Mouse (Mus musculus): ENCODE results near the gene 2510009E07Rik. TPM values are rescaled to one million over a fixed set of nuclear protein-coding genes. Genes with fewer than 3 reads are reported as not detected.

The 2510009E07Rik gene
- polyA plus RNA-seq, 1 experiment from 2014 or later: 43.5 TPM

GRCm38 (mm10) chr16:21620630-21621029, 73.8 kb downstream of the 2510009E07Rik start:
- H3K36me3 ChIP-seq (ENCODE audit: control insufficient read depth, insufficient read depth, low read length): no peaks in the 10 kb centered on the region
- H3K27ac ChIP-seq (ENCODE audit: low read depth, low read length): no peak overlapping the region
- no peak overlapping the region for H3K9ac ChIP-seq (ENCODE audit: low read length)
- H3K4me1 ChIP-seq (ENCODE audit: control insufficient read depth, insufficient read depth, low read length): no peaks in the 10 kb centered on the region
- 84% methylated on average over 2 of the region's 2 CpGs for WGBS
- H3K4me3 ChIP-seq (ENCODE audit: low read depth, low read length): no peak overlapping the region
- no peak for ATAC-seq (ENCODE audit: insufficient read depth, low FRiP score, low TSS enrichment)
- H3K4me2 ChIP-seq (ENCODE audit: low read depth): no peak overlapping the region
- no peak for DNase-seq (ENCODE audit: low spot score)
- no peaks in the 10 kb centered on the region for H3K9me3 ChIP-seq (ENCODE audit: control insufficient read depth, low read length)
- no peaks in the 10 kb centered on the region for H3K27me3 ChIP-seq (ENCODE audit: control insufficient read depth, insufficient read depth, low read length)

- 53% methylated on average over 7 of the region's 7 CpGs for WGBS
- no peak for DNase-seq (ENCODE audit: low spot score)
- ATAC-seq (ENCODE audit: insufficient read depth, low FRiP score, low TSS enrichment): no peak
These were observed 78.7 kb downstream of the 2510009E07Rik start for GRCm38 (mm10) chr16:21615802-21616201.

GRCm38 (mm10) chr16:21610473-21610872, 84.0 kb downstream of the 2510009E07Rik start:
- H3K4me2 ChIP-seq (ENCODE audit: low read depth): no peak overlapping the region
- 87% methylated on average over 4 of the region's 4 CpGs for WGBS

More at GRCm38 (mm10) chr16:21615802-21616201, 78.7 kb downstream of the 2510009E07Rik start:
- H3K4me3 ChIP-seq (ENCODE audit: low read depth, low read length): no peak overlapping the region
- no peak overlapping the region for H3K9ac ChIP-seq (ENCODE audit: low read length)
- no peaks in the 10 kb centered on the region for H3K4me1 ChIP-seq (ENCODE audit: control insufficient read depth, insufficient read depth, low read length)
- H3K9me3 ChIP-seq (ENCODE audit: control insufficient read depth, low read length): no peaks in the 10 kb centered on the region
- no peak overlapping the region for H3K4me2 ChIP-seq (ENCODE audit: low read depth)
- H3K36me3 ChIP-seq (ENCODE audit: control insufficient read depth, insufficient read depth, low read length): no peaks in the 10 kb centered on the region
- H3K27me3 ChIP-seq (ENCODE audit: control insufficient read depth, insufficient read depth, low read length): no peaks in the 10 kb centered on the region
- H3K27ac ChIP-seq (ENCODE audit: low read depth, low read length): no peak overlapping the region

GRCm38 (mm10) chr16:21608176-21608865, 86.1 kb downstream of the 2510009E07Rik start:
- no peak overlapping the region for H3K27ac ChIP-seq (ENCODE audit: low read depth, low read length)
- no peaks in the 10 kb centered on the region for H3K36me3 ChIP-seq (ENCODE audit: control insufficient read depth, insufficient read depth, low read length)
- DNase-seq (ENCODE audit: low spot score) (no peak), ATAC-seq (ENCODE audit: insufficient read depth, low FRiP score, low TSS enrichment) (no peak)
- no peaks in the 10 kb centered on the region for H3K9me3 ChIP-seq (ENCODE audit: control insufficient read depth, low read length)
- H3K9ac ChIP-seq (ENCODE audit: low read length): no peak overlapping the region
- H3K4me2 ChIP-seq (ENCODE audit: low read depth): no peak overlapping the region
- WGBS: 83% methylated on average over 10 of the region's 10 CpGs
- H3K4me1 ChIP-seq (ENCODE audit: control insufficient read depth, insufficient read depth, low read length): no peaks in the 10 kb centered on the region
- no peak overlapping the region for H3K4me3 ChIP-seq (ENCODE audit: low read depth, low read length)
- H3K27me3 ChIP-seq (ENCODE audit: control insufficient read depth, insufficient read depth, low read length): no peaks in the 10 kb centered on the region

More at GRCm38 (mm10) chr16:21610473-21610872, 84.0 kb downstream of the 2510009E07Rik start:
- Histone ChIP-seq H3K4me3 (ENCODE audit: low read depth, low read length) (no peak overlapping the region), H3K36me3 (ENCODE audit: control insufficient read depth, insufficient read depth, low read length) (no peaks in the 10 kb centered on the region), H3K27me3 (ENCODE audit: control insufficient read depth, insufficient read depth, low read length) (no peaks in the 10 kb centered on the region), H3K9me3 (ENCODE audit: control insufficient read depth, low read length) (no peaks in the 10 kb centered on the region), H3K4me1 (ENCODE audit: control insufficient read depth, insufficient read depth, low read length) (no peaks in the 10 kb centered on the region), H3K9ac (ENCODE audit: low read length) (no peak overlapping the region), H3K27ac (ENCODE audit: low read depth, low read length) (no peak overlapping the region)
- ATAC-seq (ENCODE audit: insufficient read depth, low FRiP score, low TSS enrichment) (no peak), DNase-seq (ENCODE audit: low spot score) (no peak)

GRCm38 (mm10) chr16:21607651-21608040, 86.8 kb downstream of the 2510009E07Rik start:
- Histone ChIP-seq H3K27ac (ENCODE audit: low read depth, low read length) (no peak overlapping the region), H3K4me1 (ENCODE audit: control insufficient read depth, insufficient read depth, low read length) (no peaks in the 10 kb centered on the region), H3K4me2 (ENCODE audit: low read depth) (no peak overlapping the region), H3K9ac (ENCODE audit: low read length) (no peak overlapping the region), H3K36me3 (ENCODE audit: control insufficient read depth, insufficient read depth, low read length) (no peaks in the 10 kb centered on the region), H3K4me3 (ENCODE audit: low read depth, low read length) (no peak overlapping the region), H3K27me3 (ENCODE audit: control insufficient read depth, insufficient read depth, low read length) (no peaks in the 10 kb centered on the region), H3K9me3 (ENCODE audit: control insufficient read depth, low read length) (no peaks in the 10 kb centered on the region)
- DNase-seq (ENCODE audit: low spot score): no peak
- no peak for ATAC-seq (ENCODE audit: insufficient read depth, low FRiP score, low TSS enrichment)
- 79% methylated on average over 5 of the region's 5 CpGs for WGBS

- DNase-seq (ENCODE audit: low spot score) (no peak), ATAC-seq (ENCODE audit: insufficient read depth, low FRiP score, low TSS enrichment) (no peak)
- no peak overlapping the region for H3K9ac ChIP-seq (ENCODE audit: low read length)
- no peaks in the 10 kb centered on the region for H3K4me1 ChIP-seq (ENCODE audit: control insufficient read depth, insufficient read depth, low read length)
- no peak overlapping the region for H3K27ac ChIP-seq (ENCODE audit: low read depth, low read length)
- no peaks in the 10 kb centered on the region for H3K9me3 ChIP-seq (ENCODE audit: control insufficient read depth, low read length)
- no peak overlapping the region for H3K4me3 ChIP-seq (ENCODE audit: low read depth, low read length)
- no peaks in the 10 kb centered on the region for H3K27me3 ChIP-seq (ENCODE audit: control insufficient read depth, insufficient read depth, low read length)
- 87% methylated on average over 8 of the region's 8 CpGs for WGBS
- no peaks in the 10 kb centered on the region for H3K36me3 ChIP-seq (ENCODE audit: control insufficient read depth, insufficient read depth, low read length)
- H3K4me2 ChIP-seq (ENCODE audit: low read depth): no peak overlapping the region
These were observed 87.3 kb downstream of the 2510009E07Rik start for GRCm38 (mm10) chr16:21607021-21607650.

GRCm38 (mm10) chr16:21606249-21607020, 88.0 kb downstream of the 2510009E07Rik start:
- H3K4me1 ChIP-seq (ENCODE audit: control insufficient read depth, insufficient read depth, low read length): no peaks in the 10 kb centered on the region
- no peak overlapping the region for H3K27ac ChIP-seq (ENCODE audit: low read depth, low read length)
- no peak for DNase-seq (ENCODE audit: low spot score)
- no peak overlapping the region for H3K4me3 ChIP-seq (ENCODE audit: low read depth, low read length)
- no peak overlapping the region for H3K4me2 ChIP-seq (ENCODE audit: low read depth)
- no peak overlapping the region for H3K9ac ChIP-seq (ENCODE audit: low read length)
- 91% methylated on average over 6 of the region's 6 CpGs for WGBS
- H3K36me3 ChIP-seq (ENCODE audit: control insufficient read depth, insufficient read depth, low read length): no peaks in the 10 kb centered on the region
- ATAC-seq (ENCODE audit: insufficient read depth, low FRiP score, low TSS enrichment): no peak
- no peaks in the 10 kb centered on the region for H3K27me3 ChIP-seq (ENCODE audit: control insufficient read depth, insufficient read depth, low read length)
- no peaks in the 10 kb centered on the region for H3K9me3 ChIP-seq (ENCODE audit: control insufficient read depth, low read length)

GRCm38 (mm10) chr16:21604354-21604753, 90.1 kb downstream of the 2510009E07Rik start:
- no peak overlapping the region for H3K4me2 ChIP-seq (ENCODE audit: low read depth)
- no peak for ATAC-seq (ENCODE audit: insufficient read depth, low FRiP score, low TSS enrichment)
- H3K9me3 ChIP-seq (ENCODE audit: control insufficient read depth, low read length): no peaks in the 10 kb centered on the region
- no peak for DNase-seq (ENCODE audit: low spot score)
- no peaks in the 10 kb centered on the region for H3K36me3 ChIP-seq (ENCODE audit: control insufficient read depth, insufficient read depth, low read length)
- no peak overlapping the region for H3K9ac ChIP-seq (ENCODE audit: low read length)
- no peaks in the 10 kb centered on the region for H3K27me3 ChIP-seq (ENCODE audit: control insufficient read depth, insufficient read depth, low read length)
- WGBS: 89% methylated on average over 6 of the region's 6 CpGs
- H3K27ac ChIP-seq (ENCODE audit: low read depth, low read length): no peak overlapping the region
- no peaks in the 10 kb centered on the region for H3K4me1 ChIP-seq (ENCODE audit: control insufficient read depth, insufficient read depth, low read length)
- H3K4me3 ChIP-seq (ENCODE audit: low read depth, low read length): no peak overlapping the region
